Mouse (Mus musculus): ENCODE measurements at regions not wholly inside any gene's neighbourhood (a gene's known extent, or its start where the extent isn't known, plus 50 kb on each side); places are given as distances from the start of the nearest gene placed in this dataset.

GRCm38 (mm10) chr13:29136231-29136630 is 182.7 kb upstream of the Sox4 start:
- no peaks in the 10 kb centered on the region for H3K9me3 ChIP-seq (ENCODE audit: control insufficient read depth, low read length)
- H3K4me3 ChIP-seq (replicated peaks; ENCODE audit: low read length) = no peak overlapping the region
- H3K27me3 ChIP-seq (replicated peaks; ENCODE audit: control insufficient read depth, insufficient read depth, low read length) = no peaks in the 10 kb centered on the region
- WGBS = 73% methylated on average over 2 of the region's 2 CpGs
- no peak overlapping the region for H3K4me2 ChIP-seq (ENCODE audit: low read length)
- no peaks in the 10 kb centered on the region for H3K36me3 ChIP-seq (ENCODE audit: control insufficient read depth, insufficient read depth)
- no peak overlapping the region for H3K27ac ChIP-seq (ENCODE audit: low read length)
- no peaks in the 10 kb centered on the region for H3K4me1 ChIP-seq (replicated peaks; ENCODE audit: control insufficient read depth, insufficient read depth, low read length)
- no peak for ATAC-seq
- no peak overlapping the region for H3K9ac ChIP-seq (replicated peaks; ENCODE audit: low read depth, low read length)

- no peaks in the 10 kb centered on the region for H3K27me3 ChIP-seq (replicated peaks; ENCODE audit: control insufficient read depth, insufficient read depth, low read length)
- no peak overlapping the region for H3K4me3 ChIP-seq (replicated peaks; ENCODE audit: low read length)
- no peaks in the 10 kb centered on the region for H3K9me3 ChIP-seq (ENCODE audit: control insufficient read depth, low read length)
- no peak for ATAC-seq
- no peak overlapping the region for H3K27ac ChIP-seq (ENCODE audit: low read length)
- no peak overlapping the region for H3K9ac ChIP-seq (replicated peaks; ENCODE audit: low read depth, low read length)
- H3K4me2 ChIP-seq (ENCODE audit: low read length) = no peak overlapping the region
- H3K4me1 ChIP-seq (replicated peaks; ENCODE audit: control insufficient read depth, insufficient read depth, low read length) = no peaks in the 10 kb centered on the region
- no peaks in the 10 kb centered on the region for H3K36me3 ChIP-seq (ENCODE audit: control insufficient read depth, insufficient read depth)
These were observed 174.0 kb upstream of the Sox4 start for GRCm38 (mm10) chr13:29127499-29127898.

- Histone ChIP-seq H3K27me3 (replicated peaks; ENCODE audit: control insufficient read depth, insufficient read depth, low read length) (no peaks in the 10 kb centered on the region), H3K9ac (replicated peaks; ENCODE audit: low read depth, low read length) (no peak overlapping the region), H3K9me3 (ENCODE audit: control insufficient read depth, low read length) (no peaks in the 10 kb centered on the region), H3K4me3 (replicated peaks; ENCODE audit: low read length) (no peak overlapping the region), H3K4me2 (ENCODE audit: low read length) (no peak overlapping the region), H3K27ac (ENCODE audit: low read length) (no peak overlapping the region), H3K4me1 (replicated peaks; ENCODE audit: control insufficient read depth, insufficient read depth, low read length) (no peaks in the 10 kb centered on the region), H3K36me3 (ENCODE audit: control insufficient read depth, insufficient read depth) (no peaks in the 10 kb centered on the region)
- ATAC-seq = peak; percentile 49; the same call in 1 of the 2 replicates
- WGBS = 75% methylated on average over 7 of the region's 7 CpGs
These were observed 170.0 kb upstream of the Sox4 start for GRCm38 (mm10) chr13:29123477-29123876.

GRCm38 (mm10) chr13:29121121-29121520 is 167.6 kb upstream of the Sox4 start:
- H3K4me2 ChIP-seq (ENCODE audit: low read length) = no peak overlapping the region
- no peak for ATAC-seq
- no peak overlapping the region for H3K4me3 ChIP-seq (replicated peaks; ENCODE audit: low read length)
- H3K9ac ChIP-seq (replicated peaks; ENCODE audit: low read depth, low read length) = no peak overlapping the region
- no peaks in the 10 kb centered on the region for H3K36me3 ChIP-seq (ENCODE audit: control insufficient read depth, insufficient read depth)
- no peaks in the 10 kb centered on the region for H3K9me3 ChIP-seq (ENCODE audit: control insufficient read depth, low read length)
- no peaks in the 10 kb centered on the region for H3K4me1 ChIP-seq (replicated peaks; ENCODE audit: control insufficient read depth, insufficient read depth, low read length)
- H3K27ac ChIP-seq (ENCODE audit: low read length) = no peak overlapping the region
- 82% methylated on average over 5 of the region's 5 CpGs for WGBS
- H3K27me3 ChIP-seq (replicated peaks; ENCODE audit: control insufficient read depth, insufficient read depth, low read length) = no peaks in the 10 kb centered on the region

- 95% methylated on average over 1 of the region's 1 CpGs for WGBS
- Histone ChIP-seq H3K9ac (replicated peaks; ENCODE audit: low read depth, low read length) (no peak overlapping the region), H3K4me1 (replicated peaks; ENCODE audit: control insufficient read depth, insufficient read depth, low read length) (no peaks in the 10 kb centered on the region), H3K4me2 (ENCODE audit: low read length) (no peak overlapping the region), H3K9me3 (ENCODE audit: control insufficient read depth, low read length) (no peaks in the 10 kb centered on the region), H3K27ac (ENCODE audit: low read length) (no peak overlapping the region), H3K27me3 (replicated peaks; ENCODE audit: control insufficient read depth, insufficient read depth, low read length) (no peaks in the 10 kb centered on the region), H3K36me3 (ENCODE audit: control insufficient read depth, insufficient read depth) (no peaks in the 10 kb centered on the region), H3K4me3 (replicated peaks; ENCODE audit: low read length) (no peak overlapping the region)
- ATAC-seq = no peak
These were observed 165.8 kb upstream of the Sox4 start for GRCm38 (mm10) chr13:29119357-29119756.

GRCm38 (mm10) chr13:29114998-29115495 is 161.5 kb upstream of the Sox4 start:
- no peak for ATAC-seq
- no peaks in the 10 kb centered on the region for H3K36me3 ChIP-seq (ENCODE audit: control insufficient read depth, insufficient read depth)
- H3K9ac ChIP-seq (replicated peaks; ENCODE audit: low read depth, low read length) = no peak overlapping the region
- no peaks in the 10 kb centered on the region for H3K9me3 ChIP-seq (ENCODE audit: control insufficient read depth, low read length)
- no peaks in the 10 kb centered on the region for H3K4me1 ChIP-seq (replicated peaks; ENCODE audit: control insufficient read depth, insufficient read depth, low read length)
- H3K27me3 ChIP-seq (replicated peaks; ENCODE audit: control insufficient read depth, insufficient read depth, low read length) = no peaks in the 10 kb centered on the region
- H3K27ac ChIP-seq (ENCODE audit: low read length) = no peak overlapping the region
- H3K4me3 ChIP-seq (replicated peaks; ENCODE audit: low read length) = no peak overlapping the region
- 72% methylated on average over 3 of the region's 3 CpGs for WGBS
- H3K4me2 ChIP-seq (ENCODE audit: low read length) = no peak overlapping the region

- WGBS = 71% methylated on average over 5 of the region's 5 CpGs
- no peaks in the 10 kb centered on the region for H3K4me1 ChIP-seq (replicated peaks; ENCODE audit: control insufficient read depth, insufficient read depth, low read length)
- no peaks in the 10 kb centered on the region for H3K36me3 ChIP-seq (ENCODE audit: control insufficient read depth, insufficient read depth)
- no peak overlapping the region for H3K9ac ChIP-seq (replicated peaks; ENCODE audit: low read depth, low read length)
- H3K27ac ChIP-seq (ENCODE audit: low read length) = no peak overlapping the region
- H3K27me3 ChIP-seq (replicated peaks; ENCODE audit: control insufficient read depth, insufficient read depth, low read length) = no peaks in the 10 kb centered on the region
- no peaks in the 10 kb centered on the region for H3K9me3 ChIP-seq (ENCODE audit: control insufficient read depth, low read length)
- H3K4me2 ChIP-seq (ENCODE audit: low read length) = no peak overlapping the region
- no peak for ATAC-seq
- no peak overlapping the region for H3K4me3 ChIP-seq (replicated peaks; ENCODE audit: low read length)
These were observed 156.6 kb upstream of the Sox4 start for GRCm38 (mm10) chr13:29110127-29110526.

GRCm38 (mm10) chr13:29109064-29109856 is 155.7 kb upstream of the Sox4 start:
- Histone ChIP-seq H3K27me3 (replicated peaks; ENCODE audit: control insufficient read depth, insufficient read depth, low read length) (no peaks in the 10 kb centered on the region), H3K9ac (replicated peaks; ENCODE audit: low read depth, low read length) (no peak overlapping the region), H3K4me3 (replicated peaks; ENCODE audit: low read length) (no peak overlapping the region), H3K9me3 (ENCODE audit: control insufficient read depth, low read length) (no peaks in the 10 kb centered on the region), H3K4me2 (ENCODE audit: low read length) (no peak overlapping the region), H3K4me1 (replicated peaks; ENCODE audit: control insufficient read depth, insufficient read depth, low read length) (no peaks in the 10 kb centered on the region), H3K36me3 (ENCODE audit: control insufficient read depth, insufficient read depth) (no peaks in the 10 kb centered on the region), H3K27ac (ENCODE audit: low read length) (no peak overlapping the region)
- 70% methylated on average over 18 of the region's 18 CpGs for WGBS
- 0 out of 2 replicates have a peak, but pooled peaks have one; percentile 50 for ATAC-seq

- no peak for ATAC-seq
- WGBS = 73% methylated on average over 6 of the region's 6 CpGs
- no peaks in the 10 kb centered on the region for H3K36me3 ChIP-seq (ENCODE audit: control insufficient read depth, insufficient read depth)
- no peaks in the 10 kb centered on the region for H3K4me1 ChIP-seq (replicated peaks; ENCODE audit: control insufficient read depth, insufficient read depth, low read length)
- no peak overlapping the region for H3K4me3 ChIP-seq (replicated peaks; ENCODE audit: low read length)
- H3K9ac ChIP-seq (replicated peaks; ENCODE audit: low read depth, low read length) = no peak overlapping the region
- no peaks in the 10 kb centered on the region for H3K9me3 ChIP-seq (ENCODE audit: control insufficient read depth, low read length)
- H3K27ac ChIP-seq (ENCODE audit: low read length) = no peak overlapping the region
- no peaks in the 10 kb centered on the region for H3K27me3 ChIP-seq (replicated peaks; ENCODE audit: control insufficient read depth, insufficient read depth, low read length)
- no peak overlapping the region for H3K4me2 ChIP-seq (ENCODE audit: low read length)
These were observed 154.7 kb upstream of the Sox4 start for GRCm38 (mm10) chr13:29108214-29108613.
